Mouse (Mus musculus) heart, embryonic 11.5 days (tissue): ENCODE results near the gene Glis3. TPM values are rescaled to one million over a fixed set of nuclear protein-coding genes. Genes with fewer than 3 reads are reported as not detected.

Experiments used
- ATAC-seq: fragments of 200-750 bp; cut with Nextera tagmentation; replicated peaks from 2 replicates; pipeline ENCODE4 v1.8.0; 2017; ENCODE audit warnings: moderate library complexity; ENCODE audit not compliant: insufficient number of reproducible peaks, low FRiP score, low TSS enrichment
- H3K27ac ChIP-seq: fragments of 300-500 bp; sonication (generic); 2 replicates; pipeline ENCODE4 v1.5.1; 2014; ENCODE audit warnings: mild to moderate bottlenecking, low read depth, low read length
- H3K27me3 ChIP-seq: fragments of 300-500 bp; sonication (generic); 2 replicates; pipeline ENCODE4 v1.6.1; 2014; ENCODE audit warnings: mild to moderate bottlenecking, low read length, mixed read lengths; ENCODE audit not compliant: control insufficient read depth, insufficient read depth
- H3K36me3 ChIP-seq: fragments of 300-500 bp; sonication (generic); 2 replicates; pipeline ENCODE4 v1.6.1; 2014; ENCODE audit warnings: mild to moderate bottlenecking, low read length, moderate library complexity, mixed read lengths; ENCODE audit not compliant: control insufficient read depth, insufficient read depth
- H3K4me1 ChIP-seq: fragments of 300-500 bp; sonication (generic); 2 replicates; pipeline ENCODE4 v1.6.1; 2014; ENCODE audit warnings: low read length; ENCODE audit not compliant: control insufficient read depth, insufficient read depth
- H3K4me2 ChIP-seq: fragments of 300-500 bp; sonication (generic); 2 replicates; pipeline ENCODE4 v1.6.1; 2014; ENCODE audit warnings: mild to moderate bottlenecking, moderate library complexity
- H3K4me3 ChIP-seq: fragments of 300-500 bp; sonication (generic); 2 replicates; pipeline ENCODE4 v1.5.1; 2014; ENCODE audit warnings: low read depth, low read length
- H3K9ac ChIP-seq: fragments of 300-500 bp; sonication (generic); 2 replicates; pipeline ENCODE4 v1.6.1; 2014; ENCODE audit warnings: mild to moderate bottlenecking, low read depth, low read length, moderate library complexity
- H3K9me3 ChIP-seq: fragments of 300-500 bp; sonication (generic); replicated peaks from 2 replicates; pipeline ENCODE4 v1.6.1; 2016; ENCODE audit warnings: low read length; ENCODE audit not compliant: control insufficient read depth
- WGBS: fragments of 180-500 bp; shearing (Covaris S2); extraction: QIAGEN DNeasy Blood & Tissue Kit; methylation state at CpG from one replicate; pipeline ENCODE4 v1.1.7; 2014; ENCODE audit not compliant: insufficient replicate concordance; 5-methylcytosine and 5-hydroxymethylcytosine counted together
- polyA plus RNA-seq: library from polyadenylated mRNA; unstranded; fragments of >200 nt; fragmentation: Nextera tagmentation; extraction: Ambion mirVana; gene quantifications from 2 replicates; pipeline ENCODE4 v1.2.1, GENCODE M21; 2014

Glis3 gene
- polyA plus RNA-seq, 1 experiment from 2014 or later, result 1.3 TPM

- H3K27ac ChIP-seq, result no peak overlapping the region
- no peak overlapping the region for H3K4me3 ChIP-seq
- H3K9me3 ChIP-seq, result no peaks in the 10 kb centered on the region
- no peaks in the 10 kb centered on the region for H3K27me3 ChIP-seq
- H3K36me3 ChIP-seq, result no peaks in the 10 kb centered on the region
- H3K9ac ChIP-seq, result no peak overlapping the region
- H3K4me2 ChIP-seq, result no peak overlapping the region
- ATAC-seq, result no peak
- WGBS, result 53% methylated on average over 11 of the region's 11 CpGs
- H3K4me1 ChIP-seq, result no peaks in the 10 kb centered on the region; the same call in 1 of the 2 replicates
These were observed 380.6 kb downstream of the Glis3 start for GRCm38 (mm10) chr19:28299211-28299775.

- Histone ChIP-seq H3K9me3 (no peaks in the 10 kb centered on the region), H3K4me2 (no peak overlapping the region), H3K27ac (no peak overlapping the region), H3K4me1 (no peaks in the 10 kb centered on the region; the same call in 1 of the 2 replicates), H3K4me3 (no peak overlapping the region), H3K27me3 (no peaks in the 10 kb centered on the region), H3K9ac (no peak overlapping the region), H3K36me3 (no peaks in the 10 kb centered on the region)
- ATAC-seq, result no peak
- WGBS, result 72% methylated on average over 9 of the region's 9 CpGs
These were observed 381.2 kb downstream of the Glis3 start for GRCm38 (mm10) chr19:28298669-28299068.

DNA sequence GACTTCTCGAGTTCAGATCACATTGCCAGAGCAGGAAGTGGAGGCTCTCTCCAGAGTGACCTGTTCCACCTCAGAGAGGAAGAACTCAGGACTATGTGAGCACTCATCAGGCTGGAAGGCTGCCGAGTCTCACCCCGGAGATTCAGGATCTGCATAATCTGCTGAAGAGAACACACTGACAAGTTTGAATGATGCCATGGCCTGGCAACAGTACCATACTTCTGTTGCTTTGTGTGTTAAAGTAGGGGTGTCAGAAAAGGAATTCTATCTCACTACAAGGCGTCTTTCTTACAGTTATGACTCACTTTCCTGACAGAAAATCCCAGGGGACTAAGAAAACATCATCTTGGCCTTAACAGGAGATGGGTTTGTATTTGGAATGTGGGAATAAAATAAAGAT lies 388.3 kb downstream of the Glis3 start:
- H3K9ac ChIP-seq, result no peak overlapping the region
- no peaks in the 10 kb centered on the region for H3K36me3 ChIP-seq
- H3K27ac ChIP-seq, result no peak overlapping the region
- no peak for ATAC-seq
- H3K4me2 ChIP-seq, result no peak overlapping the region
- 68% methylated on average over 4 of the region's 4 CpGs for WGBS
- no peak overlapping the region for H3K4me3 ChIP-seq
- no peaks in the 10 kb centered on the region for H3K9me3 ChIP-seq
- H3K4me1 ChIP-seq, result no peaks in the 10 kb centered on the region
- no peaks in the 10 kb centered on the region for H3K27me3 ChIP-seq

DNA sequence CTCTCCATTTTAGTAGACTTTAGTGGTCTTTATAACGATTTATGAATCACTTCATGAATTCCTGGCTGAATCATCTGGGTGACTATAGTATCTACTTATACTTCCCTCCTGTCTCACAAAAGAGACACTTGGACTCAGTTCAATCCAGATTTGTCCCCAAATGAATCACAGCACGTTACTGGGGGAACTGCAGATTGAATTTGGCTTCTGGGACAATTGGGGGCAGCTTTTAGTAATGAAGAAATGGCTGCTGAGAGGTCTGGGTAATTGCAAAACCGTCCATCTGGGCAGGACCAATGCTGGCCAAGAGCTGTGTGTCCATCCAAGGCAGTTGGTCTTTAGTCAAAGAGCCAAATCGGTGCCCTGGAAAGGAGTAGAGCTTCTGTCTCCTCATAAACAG lies 390.4 kb downstream of the Glis3 start:
- WGBS, result 74% methylated on average over 4 of the region's 4 CpGs
- ATAC-seq, result no peak
- no peaks in the 10 kb centered on the region for H3K4me1 ChIP-seq
- no peaks in the 10 kb centered on the region for H3K36me3 ChIP-seq
- no peak overlapping the region for H3K27ac ChIP-seq
- no peaks in the 10 kb centered on the region for H3K27me3 ChIP-seq
- no peaks in the 10 kb centered on the region for H3K9me3 ChIP-seq
- no peak overlapping the region for H3K9ac ChIP-seq
- no peak overlapping the region for H3K4me3 ChIP-seq
- no peak overlapping the region for H3K4me2 ChIP-seq

DNA sequence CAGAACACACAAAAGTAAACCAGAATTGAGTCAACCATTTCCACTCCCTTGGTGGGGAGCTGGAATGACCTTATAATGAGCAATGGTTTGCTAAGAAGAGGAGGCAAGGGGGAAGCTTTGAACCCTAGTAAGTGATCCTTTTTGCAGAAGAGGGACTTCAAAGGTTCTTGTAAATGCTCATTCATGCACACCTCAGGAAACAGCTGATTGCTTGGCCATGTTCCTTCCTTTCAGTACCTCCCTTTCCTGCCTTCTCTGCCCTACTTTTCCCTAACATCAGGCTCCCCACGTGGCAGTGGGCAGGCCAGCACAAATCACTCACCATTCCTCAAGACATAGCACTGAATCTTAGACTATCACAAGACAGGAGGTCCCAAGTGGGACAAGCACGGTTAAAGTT lies 392.4 kb downstream of the Glis3 start:
- Histone ChIP-seq H3K36me3 (no peaks in the 10 kb centered on the region), H3K27me3 (no peaks in the 10 kb centered on the region), H3K4me2 (no peak overlapping the region), H3K9me3 (no peaks in the 10 kb centered on the region), H3K4me3 (no peak overlapping the region), H3K4me1 (no peaks in the 10 kb centered on the region), H3K9ac (no peak overlapping the region), H3K27ac (no peak overlapping the region)
- ATAC-seq, result no peak
- WGBS, result 37% methylated on average over 2 of the region's 2 CpGs

DNA sequence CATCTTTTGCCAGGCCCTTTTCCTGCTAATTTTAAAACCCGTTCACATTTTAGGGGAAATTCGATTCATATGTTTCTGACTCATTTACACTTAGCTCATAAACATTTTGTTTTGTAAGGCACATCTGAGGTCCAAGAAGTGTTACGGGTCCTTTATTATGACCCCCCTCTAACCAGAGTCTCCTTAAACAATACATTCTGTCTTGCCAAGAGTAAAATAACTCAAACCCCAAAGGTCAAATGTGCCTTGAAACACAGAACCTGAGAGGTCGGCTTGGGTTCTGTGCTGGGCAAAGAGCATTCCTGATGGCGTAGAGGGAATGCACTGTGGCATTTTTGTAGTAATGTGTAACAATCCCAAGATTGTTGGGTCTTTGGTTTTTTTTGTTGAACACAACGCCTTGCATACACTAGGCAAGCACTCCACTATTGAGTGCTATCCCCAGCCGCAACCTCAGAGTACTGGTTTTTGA lies 395.7 kb downstream of the Glis3 start:
- Histone ChIP-seq H3K27ac (no peak overlapping the region), H3K4me2 (no peak overlapping the region), H3K27me3 (no peaks in the 10 kb centered on the region), H3K36me3 (no peaks in the 10 kb centered on the region), H3K9me3 (no peaks in the 10 kb centered on the region), H3K9ac (no peak overlapping the region), H3K4me1 (no peaks in the 10 kb centered on the region), H3K4me3 (no peak overlapping the region)
- ATAC-seq, result no peak
- 84% methylated on average over 7 of the region's 7 CpGs for WGBS

DNA sequence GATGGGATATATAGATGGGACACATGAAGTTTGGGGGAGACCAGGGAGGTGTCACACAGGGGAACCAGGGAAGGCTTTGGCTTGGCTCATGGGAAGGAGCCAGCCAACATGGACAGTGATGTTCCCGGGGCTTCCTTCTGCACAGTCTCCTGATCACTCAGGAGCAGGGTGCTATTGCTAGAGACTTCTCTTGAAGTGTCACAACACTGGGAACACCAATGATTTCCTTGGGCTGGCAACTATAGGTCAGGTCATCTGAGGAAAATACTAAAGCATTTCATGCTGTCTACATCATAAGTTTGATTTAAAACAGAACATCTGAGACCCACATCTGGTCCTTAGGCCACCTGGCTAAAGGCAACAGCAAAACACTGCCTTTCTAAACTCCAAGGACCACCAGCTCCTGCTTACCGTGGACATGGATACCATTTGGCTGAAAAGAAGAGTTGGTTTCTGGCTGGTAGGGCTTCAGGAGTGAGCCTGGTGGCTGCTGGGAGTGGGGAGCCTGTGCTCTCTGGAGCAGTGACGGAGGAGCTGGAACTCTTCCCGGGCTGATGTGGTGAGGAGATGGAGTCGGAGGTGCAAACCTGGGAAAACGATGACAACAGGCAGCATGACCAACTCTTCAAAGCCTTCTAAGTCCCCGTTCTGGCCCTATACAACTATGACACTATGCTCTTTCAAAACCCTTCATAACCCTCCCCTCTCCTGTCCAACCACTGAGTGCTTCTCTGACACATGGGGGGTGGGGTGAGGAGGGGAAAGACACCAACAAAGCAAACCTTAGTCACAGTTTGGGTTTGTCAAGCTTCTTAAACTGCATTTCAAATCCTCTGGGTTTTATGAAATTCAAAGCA lies 396.4 kb downstream of the Glis3 start:
- H3K9me3 ChIP-seq, result no peaks in the 10 kb centered on the region
- no peak overlapping the region for H3K9ac ChIP-seq
- no peaks in the 10 kb centered on the region for H3K27me3 ChIP-seq
- no peak for ATAC-seq
- no peaks in the 10 kb centered on the region for H3K36me3 ChIP-seq
- no peak overlapping the region for H3K27ac ChIP-seq
- H3K4me1 ChIP-seq, result no peaks in the 10 kb centered on the region
- no peak overlapping the region for H3K4me2 ChIP-seq
- H3K4me3 ChIP-seq, result no peak overlapping the region
- WGBS, result 79% methylated on average over 7 of the region's 7 CpGs

- ATAC-seq, result no peak
- no peak overlapping the region for H3K4me2 ChIP-seq
- no peaks in the 10 kb centered on the region for H3K9me3 ChIP-seq
- no peaks in the 10 kb centered on the region for H3K36me3 ChIP-seq
- WGBS, result 73% methylated on average over 4 of the region's 4 CpGs
- H3K9ac ChIP-seq, result no peak overlapping the region
- H3K27me3 ChIP-seq, result no peaks in the 10 kb centered on the region
- peaks cover 6% of the 10 kb centered on the region; the same call in 1 of the 2 replicates for H3K4me1 ChIP-seq
- H3K4me3 ChIP-seq, result no peak overlapping the region
- H3K27ac ChIP-seq, result no peak overlapping the region
These were observed 398.5 kb downstream of the Glis3 start for GRCm38 (mm10) chr19:28281405-28281804.
